Mouse (Mus musculus): Measurements from ENCODE around the gene Slc4a1ap.

DNA sequence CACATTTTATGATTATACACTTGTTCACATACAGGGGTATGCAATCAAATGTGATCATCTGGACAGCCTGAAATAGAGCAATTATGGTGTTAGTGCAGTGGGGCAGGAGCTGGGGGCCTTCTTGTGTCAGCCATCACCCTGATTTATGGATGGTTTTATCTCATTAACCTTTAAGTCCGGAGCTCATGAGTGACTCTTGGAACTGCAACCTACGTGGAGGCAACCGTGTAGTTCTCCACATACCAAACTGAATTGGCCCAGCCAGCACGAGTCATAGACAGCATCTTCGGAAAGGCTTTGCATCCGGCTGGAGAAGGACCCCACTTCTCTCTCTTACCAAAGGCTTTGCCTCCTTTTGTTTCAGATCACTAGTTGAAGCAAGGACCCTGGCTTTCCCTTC lies 77.0 kb downstream of the Slc4a1ap start:
- no peak for TF ChIP-seq CTCF (IDR thresholded peaks at IDR 0.05; ENCODE audit: control insufficient read depth, insufficient read depth, low read length)
- TF ChIP-seq POLR2A (IDR thresholded peaks at IDR 0.05; ENCODE audit: borderline replicate concordance, control insufficient read depth, low read depth, low read length), result no peak
